Mouse (Mus musculus) urinary bladder, postnatal 0 days (tissue): ENCODE measurements around the gene Eif2ak4. TPM values are rescaled to one million over a fixed set of nuclear protein-coding genes. Genes with fewer than 3 reads are reported as not detected.

ENCODE experiments used
- polyA plus RNA-seq: library from polyadenylated mRNA; unstranded; fragments of >200 nt; fragmentation: Nextera tagmentation; extraction: Ambion mirVana; gene quantifications from 2 replicates; pipeline ENCODE4 v1.2.1, GENCODE M21; 2015

The Eif2ak4 gene
- polyA plus RNA-seq: 4.1 and 4.3 TPM in 2 replicates

DNA sequence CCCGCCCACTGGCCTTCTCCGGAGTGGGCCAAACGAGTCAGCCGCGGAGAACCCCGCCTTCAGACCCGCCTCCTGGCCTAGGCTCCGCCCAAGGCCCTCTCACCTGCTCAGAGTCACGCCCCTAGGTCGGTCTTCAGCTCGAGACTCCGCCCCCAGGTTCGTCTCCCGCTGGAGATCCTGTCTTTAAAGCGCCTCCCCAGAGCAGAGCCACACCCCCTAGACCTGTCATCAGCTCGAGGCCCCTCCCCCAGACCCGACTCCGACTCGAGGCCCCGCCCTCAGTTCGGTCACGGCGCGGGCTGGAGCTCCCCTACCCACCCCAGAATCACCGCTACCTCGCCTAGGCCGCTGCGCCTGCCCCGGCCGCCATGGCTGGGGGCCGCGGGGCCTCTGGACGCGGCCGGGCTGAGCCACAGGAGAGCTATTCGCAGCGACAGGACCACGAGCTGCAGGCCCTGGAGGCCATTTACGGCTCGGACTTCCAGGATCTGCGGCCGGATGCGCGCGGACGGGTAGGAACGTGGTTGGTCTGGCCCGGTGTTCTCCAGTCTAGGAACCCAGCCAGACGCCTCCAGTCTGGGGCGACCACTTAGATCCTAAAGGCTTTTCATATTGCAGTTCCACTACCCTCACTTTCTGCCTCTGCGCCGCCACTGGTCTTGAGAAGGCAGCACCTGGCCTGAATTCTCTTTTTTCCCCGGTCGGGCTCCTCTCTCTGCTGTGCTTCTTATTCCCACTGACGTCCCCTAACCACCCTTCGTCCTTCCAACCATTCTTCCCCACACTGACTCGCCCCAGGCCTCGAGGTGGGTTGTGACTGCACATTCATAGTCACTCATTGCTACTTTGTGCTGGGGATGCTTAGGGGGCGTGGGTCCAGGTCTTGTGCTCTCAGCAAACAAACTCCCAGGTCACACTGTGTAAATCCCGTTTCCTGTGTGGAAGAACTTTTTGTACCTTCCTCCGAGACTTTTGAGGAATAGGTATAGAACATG is at the start of gene Eif2ak4:
Gene Eif2ak4, plus strand, starts transcription at position 278 of the 995 bp plus-strand sequence.

GRCm38 (mm10) chr2:118372901-118373571 is 15.4 kb upstream of the Eif2ak4 start, which contains the start of gene Gpr176:
Gene Gpr176 (minus strand): TSS chr2:118373419.

DNA sequence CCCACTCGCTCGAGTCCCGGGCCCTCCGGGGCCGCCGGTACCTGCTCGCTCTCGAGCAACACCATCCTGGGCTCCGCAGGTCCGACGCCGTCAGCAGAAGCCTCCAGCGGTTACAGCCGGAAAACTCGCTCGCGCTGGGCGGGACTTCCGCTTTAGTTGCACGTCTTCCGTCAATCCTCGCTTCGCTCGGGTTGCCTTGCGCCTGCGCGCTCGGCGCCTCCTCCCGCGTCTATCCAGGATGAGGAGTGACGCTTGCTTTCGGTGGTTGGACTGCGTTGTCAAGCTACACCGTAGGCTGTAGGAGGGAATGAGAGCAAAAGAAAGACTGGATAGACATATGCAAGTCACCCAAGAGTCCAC is 91.1 kb downstream of the Eif2ak4 start, which contains the start of gene Srp14:
Gene Srp14, minus strand, starts transcription at position 162 of the 360 bp plus-strand sequence.

Other genes starting within 250 kb of the Eif2ak4 start
- gene Fsip1, start 131.7 kb upstream of the Eif2ak4 start, polyA plus RNA-seq: 0.10 and 0.35 TPM in 2 replicates
- 0.56 and 0.72 TPM in 2 replicates for gene Gpr176, start 15.2 kb upstream of the Eif2ak4 start, polyA plus RNA-seq
- gene Srp14, start 91.1 kb downstream of the Eif2ak4 start, polyA plus RNA-seq: 207 and 213 TPM in 2 replicates
- 2.0 and 2.6 TPM in 2 replicates for gene Bmf, start 161.1 kb downstream of the Eif2ak4 start, polyA plus RNA-seq
- gene Bub1b, start 209.6 kb downstream of the Eif2ak4 start, polyA plus RNA-seq: 11.0 and 13.7 TPM in 2 replicates